Mouse (Mus musculus) liver, embryonic 14.5 days (tissue): ENCODE results near the gene Hist1h2be. TPM values are rescaled to one million over a fixed set of nuclear protein-coding genes. Genes with fewer than 3 reads are reported as not detected.
A peak's percentile ranks its signal among the peaks of the same experiment; 100 is the strongest.

Experiments
- ATAC-seq: fragments of 200-750 bp; cut with Nextera tagmentation; 2 replicates; pipeline ENCODE4 v1.8.0; 2017; ENCODE audit warnings: moderate number of reproducible peaks, mild to moderate bottlenecking, moderate library complexity; ENCODE audit not compliant: insufficient read depth
- DNase-seq, 3 experiments: peaks; one replicate each; pipeline ENCODE4 v3.0.0-alpha.2; 2012 to 2013; ENCODE audit warnings: low read depth in 3 of 3, low spot score in 3 of 3
- H3K27ac ChIP-seq: fragments of 300-500 bp; sonication (generic); 2 replicates; pipeline ENCODE4 v1.5.1; 2014; ENCODE audit warnings: moderate library complexity, mild to moderate bottlenecking, control low read depth, inconsistent platforms
- H3K27me3 ChIP-seq: fragments of 300-500 bp; sonication (generic); 2 replicates; pipeline ENCODE4 v1.6.1; 2014; ENCODE audit warnings: mild to moderate bottlenecking, low read length, moderate library complexity; ENCODE audit not compliant: control insufficient read depth, insufficient read depth
- H3K36me3 ChIP-seq: fragments of 300-500 bp; sonication (generic); replicated peaks from 2 replicates; pipeline ENCODE4 v1.6.1; 2014; ENCODE audit warnings: low read depth; ENCODE audit not compliant: control insufficient read depth, insufficient read depth
- H3K4me1 ChIP-seq, 2 experiments: fragments of 200-500 bp in 1 of 2; fragments of 300-500 bp in 1 of 2; sonication (generic) in 1 of 2; replicated peaks; 2 replicates each; pipeline ENCODE4 v1.6.1; 2012 to 2014; ENCODE audit warnings: antibody characterized with exemption in 1 of 2, inconsistent platforms in 1 of 2, low read length in 1 of 2; ENCODE audit not compliant: control insufficient read depth in 2 of 2, insufficient read depth in 2 of 2
- H3K4me2 ChIP-seq: fragments of 300-500 bp; sonication (generic); 2 replicates; pipeline ENCODE4 v1.6.1; 2014; ENCODE audit warnings: low read depth, mild to moderate bottlenecking, control low read depth, moderate library complexity
- H3K4me3 ChIP-seq, 2 experiments: fragments of 200-500 bp in 1 of 2; fragments of 300-500 bp in 1 of 2; sonication (generic) in 1 of 2; 2 replicates each; pipeline ENCODE4 v1.5.1; 2012 to 2014; ENCODE audit warnings: low read depth in 2 of 2, low read length in 2 of 2, mild to moderate bottlenecking in 2 of 2, control low read depth in 1 of 2, inconsistent platforms in 1 of 2, moderate library complexity in 1 of 2; ENCODE audit not compliant: insufficient read depth in 1 of 2
- H3K9ac ChIP-seq: fragments of 300-500 bp; sonication (generic); replicated peaks from 2 replicates; pipeline ENCODE4 v1.6.1; 2014; ENCODE audit warnings: mild to moderate bottlenecking, control low read depth, moderate library complexity
- H3K9me3 ChIP-seq: fragments of 300-500 bp; sonication (generic); 2 replicates; pipeline ENCODE4 v1.6.1; 2016; ENCODE audit warnings: low read length, mixed read lengths; ENCODE audit not compliant: control insufficient read depth
- CTCF ChIP-seq: IDR thresholded peaks from 2 replicates; pipeline ENCODE4 v1.5.1; 2016; ENCODE audit warnings: antibody characterized with exemption, low read depth, control low read depth
- EP300 ChIP-seq: IDR thresholded peaks from 2 replicates; pipeline ENCODE4 v1.6.1; 2016; ENCODE audit warnings: antibody characterized with exemption, low read depth
- WGBS: fragments of 180-500 bp; shearing (Covaris S2); extraction: QIAGEN DNeasy Blood & Tissue Kit; methylation state at CpG from one replicate; pipeline ENCODE4 v1.1.7; 2014; ENCODE audit not compliant: insufficient replicate concordance; 5-methylcytosine and 5-hydroxymethylcytosine counted together
- polyA plus RNA-seq, 2 experiments: library from polyadenylated mRNA; depleted of rRNA in 1 of 2; stranded (reverse) in 1 of 2; unstranded in 1 of 2; fragments of >200 nt; fragmentation: Nextera tagmentation in 1 of 2; extraction: Ambion mirVana in 1 of 2; gene quantifications; 2 replicates each; pipeline versions ENCODE4 v1.2.1 to v1.2.3; 2012 to 2014

Hist1h2be gene
- polyA plus RNA-seq (2012; rRNA removed) = 2.8 and 3.3 TPM in 2 replicates
- polyA plus RNA-seq (2014; fragmentation: Nextera tagmentation; extraction: Ambion mirVana) = 0.95 and 1.3 TPM in 2 replicates

GRCm38 (mm10) chr13:23620733-23621531 lies at the start of gene Hist1h2be:
TSS of gene Hist1h2be (minus strand) at chr13:23621124.
- TF ChIP-seq EP300 (peak; percentile 12; the same call in 1 of the 2 replicates), CTCF (no peak)
- WGBS = under 1% methylated on average over 27 of the region's 27 CpGs
- H3K36me3 ChIP-seq = no peaks in the 10 kb centered on the region
- peaks cover 12 to 16% of the 10 kb centered on the region in 2 experiments for H3K4me1 ChIP-seq
- peak within 1 kb of the TSS; percentile 95 for H3K4me2 ChIP-seq
- peak; percentile 71 for ATAC-seq
- H3K9me3 ChIP-seq = no peaks in the 10 kb centered on the region
- peak within 1 kb of the TSS; percentile 71 to 90 for H3K4me3 ChIP-seq
- H3K9ac ChIP-seq = peak within 1 kb of the TSS; percentile 98
- DNase-seq = peak; percentile 90 to 96 (median 93)
- H3K27ac ChIP-seq = peak within 1 kb of the TSS; percentile 99
- H3K27me3 ChIP-seq = peaks cover 3% of the 10 kb centered on the region

GRCm38 (mm10) chr13:23662536-23662935 lies 41.6 kb upstream of the Hist1h2be start:
- Histone ChIP-seq H3K27ac (no peak overlapping the region), H3K4me1 (no peaks in the 10 kb centered on the region), H3K4me3 (no peak overlapping the region), H3K4me2 (no peak overlapping the region), H3K36me3 (no peaks in the 10 kb centered on the region), H3K9ac (no peak overlapping the region), H3K27me3 (no peaks in the 10 kb centered on the region), H3K9me3 (no peaks in the 10 kb centered on the region)
- TF ChIP-seq CTCF = no peak
- no peak for TF ChIP-seq EP300
- 45% methylated on average over 3 of the region's 3 CpGs for WGBS
- no peak for ATAC-seq
- DNase-seq = no peak

GRCm38 (mm10) chr13:23659636-23660366 lies 38.9 kb upstream of the Hist1h2be start:
- no peaks in the 10 kb centered on the region for H3K4me1 ChIP-seq
- H3K4me3 ChIP-seq = no peak overlapping the region
- H3K4me2 ChIP-seq = no peak overlapping the region
- H3K9me3 ChIP-seq = no peaks in the 10 kb centered on the region
- DNase-seq (no peak), ATAC-seq (no peak)
- H3K36me3 ChIP-seq = no peaks in the 10 kb centered on the region
- H3K27ac ChIP-seq = no peak overlapping the region
- no peak for TF ChIP-seq EP300
- no peak for TF ChIP-seq CTCF
- no peak overlapping the region for H3K9ac ChIP-seq
- no peaks in the 10 kb centered on the region for H3K27me3 ChIP-seq
- WGBS = 53% methylated on average over 6 of the region's 6 CpGs

- H3K9ac ChIP-seq = no peak overlapping the region
- no peak overlapping the region for H3K27ac ChIP-seq
- H3K4me2 ChIP-seq = no peak overlapping the region
- 13% methylated on average over 1 of the region's 1 CpGs for WGBS
- H3K36me3 ChIP-seq = no peaks in the 10 kb centered on the region
- ATAC-seq (no peak), DNase-seq (no peak)
- no peak for TF ChIP-seq EP300
- peak; percentile 56 for TF ChIP-seq CTCF
- no peaks in the 10 kb centered on the region for H3K9me3 ChIP-seq
- H3K4me1 ChIP-seq = no peaks in the 10 kb centered on the region
- no peak overlapping the region for H3K4me3 ChIP-seq
- peaks cover 4% of the 10 kb centered on the region; the same call in 1 of the 2 replicates for H3K27me3 ChIP-seq
These were observed 9.7 kb upstream of the Hist1h2be start for GRCm38 (mm10) chr13:23630653-23631052.
